Mouse (Mus musculus): ENCODE results near the gene Catsperg1. TPM values are rescaled to one million over a fixed set of nuclear protein-coding genes. Genes with fewer than 3 reads are reported as not detected.

The Catsperg1 gene
- not detected for polyA plus RNA-seq (2014; fragmentation: Illumina TruSeq; extraction: RNeasy Lipid Tissue Mini Kit (QIAGEN cat#74804); ENCODE audit: low read depth, low replicate concordance)

GRCm38 (mm10) chr7:29213675-29214082, at the start of gene Catsperg1:
Gene Catsperg1, minus strand, starts transcription at chr7:29214035.

GRCm38 (mm10) chr7:29248261-29248841, 34.5 kb upstream of the Catsperg1 start, which contains the start of gene 2200002D01Rik:
Gene 2200002D01Rik, minus strand, starts transcription at chr7:29248466.

GRCm38 (mm10) chr7:29238019-29238967, 24.5 kb upstream of the Catsperg1 start, which contains the start of gene Yif1b:
Gene Yif1b, plus strand, starts transcription at chr7:29238329.

GRCm38 (mm10) chr7:29232247-29233013, 18.6 kb upstream of the Catsperg1 start, which contains the start of gene Kcnk6:
Gene Kcnk6, minus strand, starts transcription at chr7:29232515.

GRCm38 (mm10) chr7:29180077-29180853, 33.6 kb downstream of the Catsperg1 start, which contains the start of gene Psmd8:
Gene Psmd8, minus strand, starts transcription at chr7:29180701.

GRCm38 (mm10) chr7:29170066-29170754, 43.6 kb downstream of the Catsperg1 start, which contains the start of the genes Ggn and Spred3:
Gene Ggn, plus strand, starts transcription at chr7:29170210.
Gene Spred3, minus strand, starts transcription at chr7:29170411.

GRCm38 (mm10) chr7:29155838-29156782, 57.7 kb downstream of the Catsperg1 start, which contains the start of gene Fam98c:
Gene Fam98c, minus strand, starts transcription at chr7:29156234.

GRCm38 (mm10) chr7:29134693-29135386, 79.0 kb downstream of the Catsperg1 start, which contains the start of gene Rasgrp4:
Gene Rasgrp4, plus strand, starts transcription at chr7:29134851.

Other genes starting within 250 kb of the Catsperg1 start
- gene Eif3k, start 232.2 kb downstream of the Catsperg1 start, polyA plus RNA-seq (2014; fragmentation: Illumina TruSeq; extraction: RNeasy Lipid Tissue Mini Kit (QIAGEN cat#74804); ENCODE audit: low read depth, low replicate concordance), result 3.8 TPM
- not detected for gene Map4k1, start 232.0 kb downstream of the Catsperg1 start, polyA plus RNA-seq (2014; fragmentation: Illumina TruSeq; extraction: RNeasy Lipid Tissue Mini Kit (QIAGEN cat#74804); ENCODE audit: low read depth, low replicate concordance)
- not detected for gene Ryr1, start 88.9 kb downstream of the Catsperg1 start, polyA plus RNA-seq (2014; fragmentation: Illumina TruSeq; extraction: RNeasy Lipid Tissue Mini Kit (QIAGEN cat#74804); ENCODE audit: low read depth, low replicate concordance)
- not detected for gene Rasgrp4, start 79.2 kb downstream of the Catsperg1 start, polyA plus RNA-seq (2014; fragmentation: Illumina TruSeq; extraction: RNeasy Lipid Tissue Mini Kit (QIAGEN cat#74804); ENCODE audit: low read depth, low replicate concordance)
- gene Fam98c, start 57.8 kb downstream of the Catsperg1 start, polyA plus RNA-seq (2014; fragmentation: Illumina TruSeq; extraction: RNeasy Lipid Tissue Mini Kit (QIAGEN cat#74804); ENCODE audit: low read depth, low replicate concordance), result 2.0 TPM
- not detected for gene Ggn, start 43.8 kb downstream of the Catsperg1 start, polyA plus RNA-seq (2014; fragmentation: Illumina TruSeq; extraction: RNeasy Lipid Tissue Mini Kit (QIAGEN cat#74804); ENCODE audit: low read depth, low replicate concordance)
- 1.3 TPM for gene Spred3, start 43.6 kb downstream of the Catsperg1 start, polyA plus RNA-seq (2014; fragmentation: Illumina TruSeq; extraction: RNeasy Lipid Tissue Mini Kit (QIAGEN cat#74804); ENCODE audit: low read depth, low replicate concordance)
- gene Psmd8, start 33.3 kb downstream of the Catsperg1 start, polyA plus RNA-seq (2014; fragmentation: Illumina TruSeq; extraction: RNeasy Lipid Tissue Mini Kit (QIAGEN cat#74804); ENCODE audit: low read depth, low replicate concordance), result 69.3 TPM
- gene Kcnk6, start 18.5 kb upstream of the Catsperg1 start, polyA plus RNA-seq (2014; fragmentation: Illumina TruSeq; extraction: RNeasy Lipid Tissue Mini Kit (QIAGEN cat#74804); ENCODE audit: low read depth, low replicate concordance), result 1.1 TPM
- gene Yif1b, start 24.3 kb upstream of the Catsperg1 start, polyA plus RNA-seq (2014; fragmentation: Illumina TruSeq; extraction: RNeasy Lipid Tissue Mini Kit (QIAGEN cat#74804); ENCODE audit: low read depth, low replicate concordance), result not detected
- 3.1 TPM for gene 2200002D01Rik, start 34.4 kb upstream of the Catsperg1 start, polyA plus RNA-seq (2014; fragmentation: Illumina TruSeq; extraction: RNeasy Lipid Tissue Mini Kit (QIAGEN cat#74804); ENCODE audit: low read depth, low replicate concordance)
- 18.5 TPM for gene Spint2, start 67.9 kb upstream of the Catsperg1 start, polyA plus RNA-seq (2014; fragmentation: Illumina TruSeq; extraction: RNeasy Lipid Tissue Mini Kit (QIAGEN cat#74804); ENCODE audit: low read depth, low replicate concordance)
- not detected for gene Ppp1r14a, start 75.3 kb upstream of the Catsperg1 start, polyA plus RNA-seq (2014; fragmentation: Illumina TruSeq; extraction: RNeasy Lipid Tissue Mini Kit (QIAGEN cat#74804); ENCODE audit: low read depth, low replicate concordance)
- gene Dpf1, start 89.9 kb upstream of the Catsperg1 start, polyA plus RNA-seq (2014; fragmentation: Illumina TruSeq; extraction: RNeasy Lipid Tissue Mini Kit (QIAGEN cat#74804); ENCODE audit: low read depth, low replicate concordance), result not detected